Comparison of ENCODE assay signal across 11 mouse cellular contexts in genomic region chr16:76406897-76407296, GRCm38 (mm10). TPM values are rescaled to one million over a fixed set of nuclear protein-coding genes. Genes with fewer than 3 reads are reported as not detected.
DNase-seq lines count a peak whose midpoint lies in the region; ATAC-seq and TF ChIP-seq lines count a peak whose summit lies in the region.
"Had no signal": no experiment of that assay in that cellular context is flagged by ENCODE, and none has a peak within 500 bp of the region (broad histone marks: within the 10 kb centered on the region; RNA-seq: fewer than 3 reads in every experiment).

No protein-coding gene starts in this region.

- H3K27ac ChIP-seq in liver, embryonic 12.5 days: no peak overlapping the region
- no peak overlapping the region for H3K27ac ChIP-seq in heart, embryonic 11.5 days (ENCODE audit: low read depth, low read length)
- no peak overlapping the region for H3K27ac ChIP-seq in liver, postnatal 0 days (ENCODE audit: low read depth)
- H3K27ac ChIP-seq in forebrain, embryonic 14.5 days (ENCODE audit: low read depth, low read length): no peak overlapping the region
- H3K27ac ChIP-seq: forebrain, embryonic 15.5 days; liver, embryonic 14.5 days had no signal

- no peak for DNase-seq in frontal cortex, postnatal 25 days (ENCODE audit: low spot score in 2 of 2)
- no peak for DNase-seq in liver
- DNase-seq in liver, postnatal 0 days: no peak
- no peak for DNase-seq in forebrain, embryonic 14.5 days (ENCODE audit: low spot score)
- no peak for DNase-seq in ovary, adult 18-20 months (ENCODE audit: low spot score)
- DNase-seq: cerebellum, adult 18-20 months had no signal

- peak; percentile 64 for ATAC-seq in frontal cortex, adult (ENCODE audit: low TSS enrichment)
- ATAC-seq in liver, embryonic 12.5 days: no peak
- ATAC-seq in heart, embryonic 11.5 days (replicated peaks; ENCODE audit: insufficient number of reproducible peaks, low FRiP score, low TSS enrichment): no peak
- ATAC-seq in liver, postnatal 0 days: no peak
- no peak for ATAC-seq in forebrain, embryonic 14.5 days
- ATAC-seq: forebrain, embryonic 15.5 days had no signal

- H3K4me2 ChIP-seq in liver, embryonic 12.5 days: 0 out of 2 replicates have a peak overlapping the region, but pooled peaks have one; percentile 12
- H3K4me2 ChIP-seq in heart, embryonic 11.5 days: peak overlapping the region; percentile 9; the same call in 1 of the 2 replicates
- H3K4me2 ChIP-seq in liver, postnatal 0 days (ENCODE audit: low read depth, low read length): peak overlapping the region; percentile 33; the same call in 1 of the 2 replicates
- H3K4me2 ChIP-seq in forebrain, embryonic 14.5 days (ENCODE audit: low read length): no peak overlapping the region
- H3K4me2 ChIP-seq: forebrain, embryonic 15.5 days had no signal

- peaks cover 14% of the 10 kb centered on the region; the same call in 1 of the 2 replicates for H3K4me1 ChIP-seq in liver, embryonic 12.5 days
- peaks cover 3% of the 10 kb centered on the region; the same call in 1 of the 2 replicates for H3K4me1 ChIP-seq in heart, embryonic 11.5 days (ENCODE audit: control insufficient read depth, insufficient read depth, low read length)
- no peaks in the 10 kb centered on the region for H3K4me1 ChIP-seq in liver, postnatal 0 days (ENCODE audit: insufficient read depth)
- H3K4me1 ChIP-seq in forebrain, embryonic 14.5 days (ENCODE audit: control insufficient read depth, insufficient read depth, low read length): no peaks in the 10 kb centered on the region
- H3K4me1 ChIP-seq: forebrain, embryonic 15.5 days had no signal

- H3K27me3 ChIP-seq in liver, embryonic 12.5 days (replicated peaks): no peaks in the 10 kb centered on the region
- H3K27me3 ChIP-seq in heart, embryonic 11.5 days (ENCODE audit: control insufficient read depth, insufficient read depth, low read length): no peaks in the 10 kb centered on the region
- H3K27me3 ChIP-seq in liver, postnatal 0 days (ENCODE audit: insufficient read depth, low read length): no peaks in the 10 kb centered on the region
- H3K27me3 ChIP-seq in forebrain, embryonic 14.5 days (replicated peaks; ENCODE audit: control insufficient read depth, insufficient read depth, low read length): no peaks in the 10 kb centered on the region
- H3K27me3 ChIP-seq: forebrain, embryonic 15.5 days had no signal

- TF ChIP-seq EP300 in liver, postnatal 0 days (IDR thresholded peaks at IDR 0.05; ENCODE audit: low read depth): no peak

- no peak overlapping the region for H3K9ac ChIP-seq in liver, embryonic 12.5 days
- no peak overlapping the region for H3K9ac ChIP-seq in heart, embryonic 11.5 days (ENCODE audit: low read depth, low read length)
- no peak overlapping the region for H3K9ac ChIP-seq in liver, postnatal 0 days (replicated peaks)
- no peak overlapping the region for H3K9ac ChIP-seq in forebrain, embryonic 14.5 days (ENCODE audit: low read length)
- H3K9ac ChIP-seq: forebrain, embryonic 15.5 days; liver, embryonic 14.5 days had no signal

- 42% methylated on average over 7 of the region's 7 CpGs for WGBS in liver, embryonic 12.5 days (ENCODE audit: insufficient replicate concordance)
- 42% methylated on average over 7 of the region's 7 CpGs for WGBS in heart, embryonic 11.5 days (ENCODE audit: insufficient replicate concordance)
- WGBS in liver, postnatal 0 days (ENCODE audit: insufficient replicate concordance): 31% methylated on average over 7 of the region's 7 CpGs
- 58% methylated on average over 7 of the region's 7 CpGs for WGBS in forebrain, embryonic 14.5 days

- no peaks in the 10 kb centered on the region for H3K36me3 ChIP-seq in liver, embryonic 12.5 days
- H3K36me3 ChIP-seq in heart, embryonic 11.5 days (ENCODE audit: control insufficient read depth, insufficient read depth, low read length): no peaks in the 10 kb centered on the region
- H3K36me3 ChIP-seq in liver, postnatal 0 days (replicated peaks; ENCODE audit: insufficient read depth, low read length): no peaks in the 10 kb centered on the region
- no peaks in the 10 kb centered on the region for H3K36me3 ChIP-seq in forebrain, embryonic 14.5 days (ENCODE audit: control insufficient read depth, insufficient read depth, low read length)
- H3K36me3 ChIP-seq: forebrain, embryonic 15.5 days had no signal

- H3K4me3 ChIP-seq in liver, embryonic 12.5 days: no peak overlapping the region
- H3K4me3 ChIP-seq in heart, embryonic 11.5 days (ENCODE audit: low read depth, low read length): no peak overlapping the region
- H3K4me3 ChIP-seq in liver, postnatal 0 days (ENCODE audit: low read depth, low read length): no peak overlapping the region
- no peak overlapping the region for H3K4me3 ChIP-seq in forebrain, embryonic 14.5 days (ENCODE audit: low read depth, low read length)
- H3K4me3 ChIP-seq: forebrain, embryonic 15.5 days had no signal

- H3K9me3 ChIP-seq in liver, embryonic 12.5 days (replicated peaks): no peaks in the 10 kb centered on the region
- H3K9me3 ChIP-seq in heart, embryonic 11.5 days (replicated peaks; ENCODE audit: control insufficient read depth, low read length): no peaks in the 10 kb centered on the region
- H3K9me3 ChIP-seq in liver, postnatal 0 days (ENCODE audit: low read length): no peaks in the 10 kb centered on the region
- H3K9me3 ChIP-seq in forebrain, embryonic 14.5 days (replicated peaks; ENCODE audit: control insufficient read depth, low read length): no peaks in the 10 kb centered on the region; the same call in 1 of the 2 replicates
- H3K9me3 ChIP-seq: forebrain, embryonic 15.5 days had no signal

- no peak for TF ChIP-seq CTCF in liver, postnatal 0 days (IDR thresholded peaks at IDR 0.05; ENCODE audit: low read depth)

RNA-seq across cellular contexts. Expression of gene Nrip1, which starts 33.3 kb away (rescaled TPM):
- polyA plus RNA-seq in liver, embryonic 12.5 days (2016; fragmentation: Nextera tagmentation; extraction: Ambion mirVana): 32.0 and 32.1 TPM in 2 replicates
- polyA plus RNA-seq in heart, embryonic 11.5 days (2014; fragmentation: Nextera tagmentation; extraction: Ambion mirVana): 23.6 and 26.5 TPM in 2 replicates
- polyA plus RNA-seq in liver, postnatal 0 days (2015; fragmentation: Nextera tagmentation; extraction: Ambion mirVana): 9.6 and 11.2 TPM in 2 replicates
- 16.5 and 24.0 TPM in 2 replicates for polyA plus RNA-seq in forebrain, embryonic 14.5 days (2014; fragmentation: Nextera tagmentation; extraction: Ambion mirVana)
